Mouse (Mus musculus): ENCODE results near the gene Havcr2. TPM values are rescaled to one million over a fixed set of nuclear protein-coding genes. Genes with fewer than 3 reads are reported as not detected.
"Not testable (repeated sequence)": the region's sequence is repeated elsewhere in the genome, so short reads cannot be mapped to it uniquely, and the experiment has no call there.

Havcr2 gene
- polyA plus RNA-seq, 1 experiment from 2014 or later = 0.38 TPM

DNA sequence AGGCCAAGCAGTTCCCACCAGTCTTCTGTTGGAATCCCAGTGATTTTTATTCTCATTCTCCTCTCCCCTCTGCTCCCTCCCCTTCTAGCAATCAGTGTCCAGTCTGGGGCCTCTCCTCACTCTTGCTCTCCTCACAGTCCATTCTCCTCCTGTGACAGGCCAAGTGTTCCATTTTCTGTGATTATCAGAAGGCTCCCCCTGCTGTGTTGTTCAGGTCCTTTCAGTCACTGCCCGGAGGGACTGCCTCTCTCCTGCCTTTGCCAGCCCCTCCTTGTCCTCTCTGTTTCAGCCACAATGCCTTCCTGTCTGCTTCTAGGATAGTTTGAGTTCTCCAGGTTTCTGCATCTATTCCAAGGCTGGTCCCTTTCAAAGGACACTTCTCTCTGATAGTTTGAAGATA is 33.5 kb downstream of the Havcr2 start:
- no peak for ATAC-seq (ENCODE audit: low read depth)
- Histone ChIP-seq H3K4me3 (ENCODE audit: low read depth, low read length) (no peak overlapping the region), H3K9ac (ENCODE audit: low read depth, low read length) (no peak overlapping the region), H3K4me2 (ENCODE audit: low read depth, low read length) (no peak overlapping the region), H3K27me3 (ENCODE audit: control insufficient read depth, insufficient read depth, low read depth, low read length) (no peaks in the 10 kb centered on the region), H3K4me1 (ENCODE audit: control insufficient read depth, low read depth, low read length) (no peaks in the 10 kb centered on the region), H3K36me3 (ENCODE audit: control insufficient read depth, insufficient read depth) (no peaks in the 10 kb centered on the region), H3K9me3 (replicated peaks; ENCODE audit: control insufficient read depth, low read length) (no peaks in the 10 kb centered on the region), H3K27ac (ENCODE audit: low read length) (no peak overlapping the region)
- 3% methylated on average over 1 of the region's 1 CpGs for WGBS (ENCODE audit: insufficient replicate concordance)

DNA sequence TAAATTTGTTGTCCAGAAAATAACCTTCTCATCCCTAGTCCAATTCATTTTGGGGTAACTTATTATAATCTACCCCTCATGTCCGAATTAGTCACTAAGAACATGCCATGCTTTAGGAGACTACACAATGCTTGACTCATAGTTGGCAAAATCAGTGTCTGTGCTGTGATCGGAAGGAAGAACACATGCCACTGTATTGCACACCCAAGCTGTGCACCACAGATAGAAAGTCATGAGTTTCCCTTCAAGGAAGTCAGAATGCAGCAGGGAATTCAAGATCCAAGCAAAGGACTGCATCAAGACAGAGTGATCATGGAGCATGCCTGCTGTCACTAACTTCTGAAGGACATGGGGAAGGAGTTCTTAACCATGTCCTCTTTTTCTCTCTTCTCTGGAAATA is 33.9 kb downstream of the Havcr2 start:
- H3K9ac ChIP-seq (ENCODE audit: low read depth, low read length) = no peak overlapping the region
- no peak overlapping the region for H3K27ac ChIP-seq (ENCODE audit: low read length)
- H3K27me3 ChIP-seq (ENCODE audit: control insufficient read depth, insufficient read depth, low read depth, low read length) = no peaks in the 10 kb centered on the region
- no peak overlapping the region for H3K4me3 ChIP-seq (ENCODE audit: low read depth, low read length)
- no peak for ATAC-seq (ENCODE audit: low read depth)
- H3K36me3 ChIP-seq (ENCODE audit: control insufficient read depth, insufficient read depth) = no peaks in the 10 kb centered on the region
- no peak overlapping the region for H3K4me2 ChIP-seq (ENCODE audit: low read depth, low read length)
- 46% methylated on average over 2 of the region's 2 CpGs for WGBS (ENCODE audit: insufficient replicate concordance)
- H3K9me3 ChIP-seq (replicated peaks; ENCODE audit: control insufficient read depth, low read length) = no peaks in the 10 kb centered on the region
- no peaks in the 10 kb centered on the region for H3K4me1 ChIP-seq (ENCODE audit: control insufficient read depth, low read depth, low read length)

DNA sequence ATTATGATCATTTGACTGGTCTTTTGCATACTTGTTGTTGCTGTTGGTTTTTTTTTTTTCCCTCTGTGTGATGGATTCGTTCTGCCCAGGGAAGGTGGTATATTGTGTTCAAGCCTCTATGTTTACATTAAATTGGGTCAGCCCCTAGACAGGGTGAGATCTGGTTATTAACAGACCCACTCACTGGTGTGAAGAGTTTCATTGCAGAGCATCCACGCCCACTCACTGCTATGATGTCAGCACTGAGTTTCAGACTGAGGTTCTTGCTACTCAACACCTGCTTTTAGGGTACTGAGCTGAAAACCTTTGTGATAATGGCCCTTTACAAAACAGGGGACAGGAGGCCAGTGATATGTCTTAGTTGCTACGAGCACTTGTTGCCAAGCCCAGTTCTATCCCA is 52.4 kb downstream of the Havcr2 start:
- H3K9me3 ChIP-seq (replicated peaks; ENCODE audit: control insufficient read depth, low read length) = no peaks in the 10 kb centered on the region
- no peaks in the 10 kb centered on the region for H3K27me3 ChIP-seq (ENCODE audit: control insufficient read depth, insufficient read depth, low read depth, low read length)
- no peak overlapping the region for H3K4me3 ChIP-seq (ENCODE audit: low read depth, low read length)
- no peak overlapping the region for H3K4me2 ChIP-seq (ENCODE audit: low read depth, low read length)
- no peaks in the 10 kb centered on the region for H3K36me3 ChIP-seq (ENCODE audit: control insufficient read depth, insufficient read depth)
- no peak overlapping the region for H3K27ac ChIP-seq (ENCODE audit: low read length)
- no peaks in the 10 kb centered on the region for H3K4me1 ChIP-seq (ENCODE audit: control insufficient read depth, low read depth, low read length)
- no peak overlapping the region for H3K9ac ChIP-seq (ENCODE audit: low read depth, low read length)
- WGBS (ENCODE audit: insufficient replicate concordance) = 60% methylated on average over 3 of the region's 3 CpGs
- no peak for ATAC-seq (ENCODE audit: low read depth)

DNA sequence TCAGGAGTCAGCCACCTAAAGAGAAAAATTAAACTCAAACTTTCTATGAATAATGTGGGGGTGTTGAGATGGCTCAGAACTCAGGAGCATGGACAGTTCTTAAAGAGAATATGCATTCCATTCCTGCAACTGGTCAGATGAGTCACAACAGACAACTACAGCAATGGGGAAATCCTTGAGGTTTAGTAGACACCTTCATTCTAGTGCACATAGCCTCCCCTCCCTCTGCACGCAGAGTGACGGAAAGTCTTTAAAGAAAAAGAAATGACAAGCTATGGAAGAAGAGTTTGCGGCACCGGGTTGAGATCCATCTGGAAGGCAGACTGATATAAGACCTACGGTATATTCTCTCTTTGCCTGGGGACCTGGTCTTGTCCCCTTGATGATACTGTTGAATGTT is 55.2 kb downstream of the Havcr2 start:
- Histone ChIP-seq H3K4me3 (ENCODE audit: low read depth, low read length) (no peak overlapping the region), H3K9me3 (replicated peaks; ENCODE audit: control insufficient read depth, low read length) (no peaks in the 10 kb centered on the region), H3K9ac (ENCODE audit: low read depth, low read length) (no peak overlapping the region), H3K4me1 (ENCODE audit: control insufficient read depth, low read depth, low read length) (no peaks in the 10 kb centered on the region), H3K27ac (ENCODE audit: low read length) (no peak overlapping the region), H3K4me2 (ENCODE audit: low read depth, low read length) (no peak overlapping the region), H3K27me3 (ENCODE audit: control insufficient read depth, insufficient read depth, low read depth, low read length) (no peaks in the 10 kb centered on the region), H3K36me3 (ENCODE audit: control insufficient read depth, insufficient read depth) (no peaks in the 10 kb centered on the region)
- no peak for ATAC-seq (ENCODE audit: low read depth)
- 74% methylated on average over 5 of the region's 5 CpGs for WGBS (ENCODE audit: insufficient replicate concordance)

DNA sequence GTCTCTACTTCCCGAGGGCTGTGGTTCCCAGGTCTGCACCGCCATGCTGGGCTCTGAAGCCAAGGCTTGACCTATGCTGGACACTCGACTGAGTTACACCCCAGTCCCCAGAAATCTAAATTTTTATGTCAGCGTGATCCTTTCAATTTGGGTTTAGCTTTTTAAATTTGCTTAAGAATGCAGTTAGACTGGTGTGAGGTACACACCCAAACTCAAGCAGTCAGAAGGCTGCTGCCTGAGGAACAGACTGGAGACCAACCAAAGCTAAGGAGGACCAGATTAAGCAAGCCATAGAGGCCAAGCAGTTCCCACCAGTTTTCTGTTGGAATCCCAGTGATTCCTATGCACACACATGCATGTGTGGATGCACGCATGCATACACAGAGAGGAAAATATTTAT is 66.6 kb downstream of the Havcr2 start:
- H3K4me2 ChIP-seq (ENCODE audit: low read depth, low read length); H3K4me1 ChIP-seq (ENCODE audit: control insufficient read depth, low read depth, low read length); ATAC-seq (ENCODE audit: low read depth); H3K9me3 ChIP-seq (replicated peaks; ENCODE audit: control insufficient read depth, low read length); H3K4me3 ChIP-seq (ENCODE audit: low read depth, low read length); H3K36me3 ChIP-seq (ENCODE audit: control insufficient read depth, insufficient read depth); H3K27me3 ChIP-seq (ENCODE audit: control insufficient read depth, insufficient read depth, low read depth, low read length); H3K9ac ChIP-seq (ENCODE audit: low read depth, low read length); H3K27ac ChIP-seq (ENCODE audit: low read length): not testable (repeated sequence)
- WGBS (ENCODE audit: insufficient replicate concordance) = 62% methylated on average over 5 of the region's 5 CpGs

DNA sequence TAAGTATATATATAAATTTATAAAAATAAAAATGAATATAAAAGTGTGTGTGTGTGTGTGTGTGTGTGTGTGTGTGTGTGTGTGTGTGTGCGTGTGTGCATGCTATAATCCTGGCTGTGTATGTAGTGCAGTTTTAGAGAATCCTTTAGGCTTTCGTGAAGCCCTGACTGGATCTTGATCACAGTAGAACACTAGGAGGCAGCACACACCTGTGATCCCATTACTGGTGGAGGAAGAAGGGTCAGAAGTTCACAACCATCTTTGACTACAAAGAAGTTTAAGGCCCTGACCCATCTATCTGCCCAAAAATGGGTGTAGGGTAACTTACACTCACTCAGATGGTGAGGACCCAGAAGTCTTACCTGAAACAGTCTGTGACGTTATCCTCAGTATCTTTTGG is 68.0 kb downstream of the Havcr2 start:
- Histone ChIP-seq H3K36me3 (ENCODE audit: control insufficient read depth, insufficient read depth) (no peaks in the 10 kb centered on the region), H3K9me3 (replicated peaks; ENCODE audit: control insufficient read depth, low read length) (no peaks in the 10 kb centered on the region), H3K27me3 (ENCODE audit: control insufficient read depth, insufficient read depth, low read depth, low read length) (no peaks in the 10 kb centered on the region), H3K4me3 (ENCODE audit: low read depth, low read length) (no peak overlapping the region), H3K9ac (ENCODE audit: low read depth, low read length) (no peak overlapping the region), H3K4me2 (ENCODE audit: low read depth, low read length) (no peak overlapping the region), H3K4me1 (ENCODE audit: control insufficient read depth, low read depth, low read length) (no peaks in the 10 kb centered on the region), H3K27ac (ENCODE audit: low read length) (no peak overlapping the region)
- 62% methylated on average over 3 of the region's 3 CpGs for WGBS (ENCODE audit: insufficient replicate concordance)
- no peak for ATAC-seq (ENCODE audit: low read depth)

DNA sequence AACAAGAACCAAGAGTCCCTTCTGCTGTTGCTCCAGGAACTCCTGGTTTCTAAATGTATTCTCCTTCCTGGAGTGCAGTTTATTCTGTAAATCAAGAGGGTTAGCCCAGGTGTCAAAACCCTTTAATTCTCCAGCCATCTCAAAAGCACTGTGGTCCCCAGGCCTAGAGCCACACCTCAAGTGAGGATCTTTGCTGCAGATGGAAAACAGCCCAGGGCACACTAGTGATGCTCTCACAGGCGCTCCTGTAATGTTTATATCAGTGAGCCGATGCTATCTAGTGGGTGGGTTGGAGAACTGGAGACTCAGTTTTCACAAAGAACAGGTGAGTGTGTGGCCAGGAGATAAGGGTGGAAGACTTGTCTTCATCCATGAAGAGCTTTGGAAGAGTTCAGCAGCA is 69.2 kb downstream of the Havcr2 start, which contains the start of gene Gm12169:
TSS of gene Gm12169 (plus strand) at position 301 of the 400 bp plus-strand sequence.
- no peak within 1 kb of the TSS for H3K9ac ChIP-seq (ENCODE audit: low read depth, low read length)
- no peaks in the 10 kb centered on the region for H3K27me3 ChIP-seq (ENCODE audit: control insufficient read depth, insufficient read depth, low read depth, low read length)
- WGBS (ENCODE audit: insufficient replicate concordance) = 80% methylated on average over 2 of the region's 2 CpGs
- no peak within 1 kb of the TSS for H3K27ac ChIP-seq (ENCODE audit: low read length)
- no peak within 1 kb of the TSS for H3K4me2 ChIP-seq (ENCODE audit: low read depth, low read length)
- ATAC-seq (ENCODE audit: low read depth) = no peak
- no peaks in the 10 kb centered on the region for H3K36me3 ChIP-seq (ENCODE audit: control insufficient read depth, insufficient read depth)
- no peak within 1 kb of the TSS for H3K4me3 ChIP-seq (ENCODE audit: low read depth, low read length)
- no peaks in the 10 kb centered on the region for H3K9me3 ChIP-seq (replicated peaks; ENCODE audit: control insufficient read depth, low read length)
- H3K4me1 ChIP-seq (ENCODE audit: control insufficient read depth, low read depth, low read length) = no peaks in the 10 kb centered on the region

DNA sequence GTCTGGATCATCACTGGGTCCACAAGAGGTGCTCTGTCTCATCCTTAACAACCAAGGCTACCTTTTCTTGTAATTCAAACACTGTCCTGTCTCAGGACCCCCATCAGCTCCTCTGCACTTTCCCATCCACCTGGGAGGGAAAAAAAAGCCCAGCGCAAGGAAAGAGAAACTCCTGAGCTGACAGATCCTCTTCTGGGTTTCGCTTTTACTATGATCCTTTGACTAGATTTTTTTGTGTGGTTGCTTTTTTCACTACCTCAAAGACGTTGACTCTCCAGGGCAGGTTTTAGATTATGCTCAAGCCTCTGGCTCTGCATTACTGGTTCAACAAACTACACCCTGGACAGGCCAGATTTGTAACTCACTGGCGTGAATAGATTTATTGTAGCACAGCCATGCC is 75.4 kb downstream of the Havcr2 start:
- 65% methylated on average over 4 of the region's 4 CpGs for WGBS (ENCODE audit: insufficient replicate concordance)
- Histone ChIP-seq H3K27ac (ENCODE audit: low read length) (no peak overlapping the region), H3K4me2 (ENCODE audit: low read depth, low read length) (no peak overlapping the region), H3K4me1 (ENCODE audit: control insufficient read depth, low read depth, low read length) (no peaks in the 10 kb centered on the region), H3K36me3 (ENCODE audit: control insufficient read depth, insufficient read depth) (no peaks in the 10 kb centered on the region), H3K9me3 (replicated peaks; ENCODE audit: control insufficient read depth, low read length) (no peaks in the 10 kb centered on the region), H3K27me3 (ENCODE audit: control insufficient read depth, insufficient read depth, low read depth, low read length) (no peaks in the 10 kb centered on the region), H3K9ac (ENCODE audit: low read depth, low read length) (no peak overlapping the region), H3K4me3 (ENCODE audit: low read depth, low read length) (no peak overlapping the region)
- no peak for ATAC-seq (ENCODE audit: low read depth)
